Mouse (Mus musculus) embryonic facial prominence, embryonic 13.5 days (tissue): ENCODE results near the gene Enc1. TPM values are rescaled to one million over a fixed set of nuclear protein-coding genes. Genes with fewer than 3 reads are reported as not detected.
"Not testable (repeated sequence)": the region's sequence is repeated elsewhere in the genome, so short reads cannot be mapped to it uniquely, and the experiment has no call there.

Experiments used
- ATAC-seq: fragments of 200-750 bp; cut with Nextera tagmentation; 2 replicates; pipeline ENCODE4 v1.8.0; 2017; ENCODE audit warnings: low read depth; ENCODE audit not compliant: insufficient number of reproducible peaks, insufficient read depth, low FRiP score, low TSS enrichment
- H3K27ac ChIP-seq: fragments of 300-500 bp; sonication (generic); 2 replicates; pipeline ENCODE4 v1.5.1; 2015; ENCODE audit warnings: moderate library complexity, mild to moderate bottlenecking, inconsistent platforms
- H3K27me3 ChIP-seq: fragments of 300-500 bp; sonication (generic); 2 replicates; pipeline ENCODE4 v1.6.1; 2015; ENCODE audit warnings: mild to moderate bottlenecking, inconsistent platforms
- H3K36me3 ChIP-seq: fragments of 300-500 bp; sonication (generic); 2 replicates; pipeline ENCODE4 v1.6.1; 2015; ENCODE audit warnings: mild to moderate bottlenecking, inconsistent platforms
- H3K4me1 ChIP-seq: fragments of 300-500 bp; sonication (generic); 2 replicates; pipeline ENCODE4 v1.6.1; 2015; ENCODE audit warnings: inconsistent platforms
- H3K4me2 ChIP-seq: fragments of 300-500 bp; sonication (generic); 2 replicates; pipeline ENCODE4 v1.6.1; 2015; ENCODE audit warnings: moderate library complexity, mild to moderate bottlenecking, inconsistent platforms
- H3K4me3 ChIP-seq: fragments of 300-500 bp; sonication (generic); 2 replicates; pipeline ENCODE4 v1.5.1; 2015; ENCODE audit warnings: mild to moderate bottlenecking, inconsistent platforms
- H3K9ac ChIP-seq: fragments of 300-500 bp; sonication (generic); 2 replicates; pipeline ENCODE4 v1.6.1; 2015; ENCODE audit warnings: mild to moderate bottlenecking, inconsistent platforms
- H3K9me3 ChIP-seq: fragments of 300-500 bp; sonication (generic); 2 replicates; pipeline ENCODE4 v1.6.1; 2016; ENCODE audit warnings: inconsistent platforms
- WGBS: fragments of 180-500 bp; shearing (Covaris S2); methylation state at CpG from one replicate; pipeline ENCODE4 v1.1.7; 2015; ENCODE audit warnings: mixed read lengths; 5-methylcytosine and 5-hydroxymethylcytosine counted together
- polyA plus RNA-seq: library from polyadenylated mRNA; unstranded; fragments of >200 nt; fragmentation: Nextera tagmentation; extraction: Ambion mirVana; gene quantifications from 2 replicates; pipeline ENCODE4 v1.2.1, GENCODE M21; 2015

The Enc1 gene
- polyA plus RNA-seq, 1 experiment from 2014 or later, result 7.0 TPM

GRCm38 (mm10) chr13:97253418-97253981 lies 12.6 kb downstream of the Enc1 start:
- Histone ChIP-seq H3K4me2 (no peak overlapping the region), H3K9ac (no peak overlapping the region), H3K36me3 (peaks cover 42% of the 10 kb centered on the region), H3K4me3 (no peak overlapping the region), H3K9me3 (no peaks in the 10 kb centered on the region), H3K27me3 (no peaks in the 10 kb centered on the region), H3K4me1 (peaks cover 54% of the 10 kb centered on the region), H3K27ac (no peak overlapping the region)
- ATAC-seq, result no peak
- WGBS, result 78% methylated on average over 6 of the region's 6 CpGs

- H3K9ac ChIP-seq, result no peak overlapping the region
- no peak overlapping the region for H3K4me3 ChIP-seq
- no peaks in the 10 kb centered on the region for H3K9me3 ChIP-seq
- H3K27me3 ChIP-seq, result no peaks in the 10 kb centered on the region
- H3K27ac ChIP-seq, result no peak overlapping the region
- H3K4me2 ChIP-seq, result no peak overlapping the region
- peaks cover 38% of the 10 kb centered on the region for H3K36me3 ChIP-seq
- 87% methylated on average over 5 of the region's 5 CpGs for WGBS
- H3K4me1 ChIP-seq, result peaks cover 49% of the 10 kb centered on the region
- no peak for ATAC-seq
Observed at GRCm38 (mm10) chr13:97253994-97254393, 13.1 kb downstream of the Enc1 start.

GRCm38 (mm10) chr13:97254564-97255164 lies 13.8 kb downstream of the Enc1 start:
- H3K4me1 ChIP-seq, result peaks cover 44% of the 10 kb centered on the region
- no peaks in the 10 kb centered on the region for H3K27me3 ChIP-seq
- no peak overlapping the region for H3K4me2 ChIP-seq
- no peak for ATAC-seq
- H3K36me3 ChIP-seq, result peaks cover 34% of the 10 kb centered on the region
- H3K9me3 ChIP-seq, result no peaks in the 10 kb centered on the region
- H3K27ac ChIP-seq, result no peak overlapping the region
- H3K4me3 ChIP-seq, result no peak overlapping the region
- 83% methylated on average over 10 of the region's 10 CpGs for WGBS
- no peak overlapping the region for H3K9ac ChIP-seq

DNA sequence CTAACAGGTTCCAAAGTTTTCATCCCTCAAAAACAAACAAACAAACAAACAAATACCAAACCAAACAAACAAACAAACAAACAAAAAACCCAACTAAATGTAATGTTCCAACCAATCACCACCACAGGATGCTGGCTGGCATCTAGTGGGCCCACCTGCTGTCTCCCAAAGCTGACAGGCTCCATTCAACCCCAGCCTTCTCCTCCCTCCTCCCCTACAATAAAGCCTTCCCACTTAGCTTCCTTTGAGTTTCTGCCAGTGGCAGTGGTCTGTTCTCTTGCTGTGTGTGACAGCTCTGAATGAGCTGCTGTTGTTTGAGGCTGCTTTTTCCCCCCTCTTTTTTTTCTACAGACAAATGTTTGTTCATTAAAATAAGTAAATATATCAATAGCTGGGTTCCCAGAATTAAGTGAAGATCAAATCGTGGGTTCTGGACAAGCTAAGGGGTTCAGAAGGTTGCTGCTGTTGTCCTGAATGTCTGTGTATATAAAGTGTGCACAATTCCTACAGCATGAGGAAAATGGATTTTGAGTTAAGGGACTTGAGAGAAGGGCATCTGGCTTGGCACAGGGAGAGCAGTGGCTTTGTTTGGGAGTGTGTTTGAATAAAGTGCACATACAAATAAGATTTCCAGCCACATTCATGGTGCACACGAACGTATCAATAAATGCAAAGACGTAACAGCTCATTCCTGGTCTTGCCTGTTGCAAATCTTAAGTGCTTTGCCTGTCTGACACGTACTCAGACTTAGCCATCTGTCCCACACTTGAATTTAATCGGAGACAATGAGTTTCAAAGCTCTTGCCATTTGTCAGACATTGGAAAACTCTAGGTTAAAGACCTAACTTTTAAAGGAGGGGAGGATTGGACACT lies 15.3 kb downstream of the Enc1 start:
- Histone ChIP-seq H3K4me2 (no peak overlapping the region), H3K4me3 (no peak overlapping the region), H3K4me1 (peaks cover 42% of the 10 kb centered on the region), H3K36me3 (peaks cover 20% of the 10 kb centered on the region), H3K9me3 (no peaks in the 10 kb centered on the region), H3K27ac (peak overlapping the region; percentile 17; the same call in 1 of the 2 replicates), H3K27me3 (no peaks in the 10 kb centered on the region), H3K9ac (no peak overlapping the region)
- 61% methylated on average over 6 of the region's 6 CpGs for WGBS
- no peak for ATAC-seq

GRCm38 (mm10) chr13:97256849-97257379 lies 16.0 kb downstream of the Enc1 start:
- WGBS, result 54% methylated on average over 12 of the region's 12 CpGs
- no peaks in the 10 kb centered on the region for H3K27me3 ChIP-seq
- H3K9me3 ChIP-seq, result no peaks in the 10 kb centered on the region
- no peak overlapping the region for H3K9ac ChIP-seq
- no peak for ATAC-seq
- H3K36me3 ChIP-seq, result peaks cover 15% of the 10 kb centered on the region
- H3K4me2 ChIP-seq, result no peak overlapping the region
- H3K4me1 ChIP-seq, result peaks cover 35% of the 10 kb centered on the region
- H3K4me3 ChIP-seq, result no peak overlapping the region
- H3K27ac ChIP-seq, result peak overlapping the region; percentile 17; the same call in 1 of the 2 replicates

GRCm38 (mm10) chr13:97259271-97259670 lies 18.4 kb downstream of the Enc1 start:
- no peak overlapping the region for H3K27ac ChIP-seq

DNA sequence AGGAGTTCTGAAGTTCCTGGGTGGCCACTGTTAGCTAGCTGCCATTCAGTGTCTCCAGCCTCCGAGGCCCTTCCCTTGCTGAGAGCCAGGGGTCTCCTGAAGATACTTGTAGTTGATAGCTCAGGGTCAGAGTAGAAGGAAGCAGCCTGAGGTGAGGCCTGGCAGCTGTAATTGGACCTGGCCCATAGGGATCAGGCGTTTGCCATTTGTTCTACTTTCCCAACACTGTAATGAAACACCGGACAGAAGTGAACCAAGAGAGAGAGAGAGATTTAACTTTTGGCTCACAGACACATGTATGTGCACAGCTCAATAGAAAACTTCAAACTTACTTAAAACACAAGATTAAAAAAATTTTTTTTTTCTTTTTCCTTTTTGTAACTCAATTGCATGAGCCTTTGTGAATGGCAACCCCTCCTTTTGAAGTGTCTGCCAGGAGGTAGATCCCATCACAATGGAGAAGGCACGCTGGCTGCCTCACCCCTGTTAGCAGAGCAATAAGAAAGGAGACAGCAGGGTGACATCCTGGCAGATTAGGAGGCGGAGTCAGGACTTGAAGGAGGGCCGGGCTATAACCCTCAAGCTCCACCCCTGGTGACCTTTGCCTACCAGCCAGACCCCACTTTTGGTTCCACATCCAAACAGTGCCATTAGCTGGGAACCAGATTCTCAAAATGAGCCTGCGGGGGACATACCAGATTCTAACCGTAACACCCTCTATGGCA lies 19.7 kb downstream of the Enc1 start:
- H3K9ac ChIP-seq, result no peak overlapping the region
- 37% methylated on average over 8 of the region's 8 CpGs for WGBS
- H3K36me3 ChIP-seq, result no peaks in the 10 kb centered on the region
- ATAC-seq, result no peak
- no peak overlapping the region for H3K4me2 ChIP-seq
- no peak overlapping the region for H3K4me3 ChIP-seq
- H3K27me3 ChIP-seq, result no peaks in the 10 kb centered on the region
- H3K9me3 ChIP-seq, result no peaks in the 10 kb centered on the region
- no peak overlapping the region for H3K27ac ChIP-seq
- peaks cover 29% of the 10 kb centered on the region for H3K4me1 ChIP-seq

More at GRCm38 (mm10) chr13:97259271-97259670, 18.4 kb downstream of the Enc1 start:
- Histone ChIP-seq H3K4me2 (no peak overlapping the region), H3K4me3 (no peak overlapping the region), H3K27me3 (no peaks in the 10 kb centered on the region), H3K9ac (no peak overlapping the region), H3K4me1 (peaks cover 29% of the 10 kb centered on the region), H3K36me3 (no peaks in the 10 kb centered on the region), H3K9me3 (no peaks in the 10 kb centered on the region)
- WGBS, result 77% methylated on average over 16 of the region's 16 CpGs
- no peak for ATAC-seq

DNA sequence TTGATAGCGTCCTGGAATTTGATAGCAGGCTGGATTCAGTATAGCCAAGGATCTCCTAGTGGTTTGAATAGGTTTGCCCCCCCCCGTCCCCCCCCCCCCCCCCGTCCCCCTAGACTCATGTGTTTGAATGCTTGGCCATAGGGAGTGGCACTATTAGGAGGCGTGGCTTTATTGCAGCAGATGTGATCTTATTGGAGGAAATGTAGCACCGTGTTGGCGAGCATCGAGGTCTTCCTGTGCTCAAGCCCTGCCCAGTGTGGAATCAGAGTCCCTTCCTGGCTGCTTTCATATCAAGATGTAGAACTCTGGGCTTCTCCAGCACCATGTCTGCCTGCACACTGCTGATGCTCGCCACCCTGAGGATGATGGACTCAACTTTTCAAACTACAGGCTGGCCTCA lies 20.6 kb downstream of the Enc1 start:
- Histone ChIP-seq H3K9me3 (no peaks in the 10 kb centered on the region), H3K4me1 (peaks cover 22% of the 10 kb centered on the region), H3K27ac (no peak overlapping the region), H3K4me3 (no peak overlapping the region), H3K4me2 (no peak overlapping the region), H3K36me3 (no peaks in the 10 kb centered on the region), H3K9ac (no peak overlapping the region), H3K27me3 (no peaks in the 10 kb centered on the region)
- 42% methylated on average over 8 of the region's 8 CpGs for WGBS
- no peak for ATAC-seq

DNA sequence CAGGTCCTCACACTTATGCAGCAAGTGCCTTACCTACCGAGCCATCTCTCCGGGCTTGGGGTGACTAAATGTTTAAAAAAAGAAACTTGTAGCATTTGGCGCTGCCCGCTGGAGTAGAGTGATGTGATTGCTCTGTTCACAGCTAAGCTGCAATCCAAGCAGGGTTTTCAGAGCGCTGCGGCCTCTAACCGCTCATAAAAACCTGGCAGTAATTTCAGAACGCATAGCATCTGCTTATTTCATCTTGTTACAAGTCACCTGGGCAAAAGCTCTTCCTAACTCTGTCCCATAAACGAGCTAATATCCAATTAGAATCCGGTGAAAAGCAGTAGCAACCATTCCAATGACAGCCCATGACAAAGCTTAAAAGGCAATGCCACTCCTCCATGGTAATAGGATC lies 21.8 kb downstream of the Enc1 start:
- WGBS, result 78% methylated on average over 10 of the region's 10 CpGs
- H3K27me3 ChIP-seq, result no peaks in the 10 kb centered on the region
- H3K36me3 ChIP-seq, result no peaks in the 10 kb centered on the region
- H3K4me1 ChIP-seq, result peaks cover 15% of the 10 kb centered on the region
- no peak for ATAC-seq
- H3K27ac ChIP-seq, result no peak overlapping the region
- H3K9me3 ChIP-seq, result no peaks in the 10 kb centered on the region
- H3K9ac ChIP-seq, result no peak overlapping the region
- no peak overlapping the region for H3K4me2 ChIP-seq
- no peak overlapping the region for H3K4me3 ChIP-seq

DNA sequence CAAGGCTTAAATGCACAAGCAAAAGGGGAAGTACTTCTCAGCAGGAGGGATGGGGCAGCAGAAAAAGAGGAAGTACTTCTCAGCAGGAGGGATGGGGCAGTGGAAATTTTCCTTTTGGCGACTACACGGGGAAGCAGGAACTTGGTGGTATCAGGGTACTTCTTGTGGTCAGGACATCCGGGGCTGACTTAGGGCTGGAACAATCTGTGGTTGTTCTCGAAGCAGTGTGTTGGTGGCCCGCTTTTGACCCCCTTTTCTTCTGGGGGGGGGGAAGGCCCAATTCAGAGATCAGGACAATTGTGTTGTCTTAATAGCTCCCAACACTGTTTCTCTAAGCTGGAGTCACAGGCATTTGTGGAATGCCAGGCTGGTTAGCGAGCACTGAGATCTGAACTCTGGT lies 24.6 kb downstream of the Enc1 start:
- not testable (repeated sequence) for H3K36me3 ChIP-seq, H3K27ac ChIP-seq, H3K4me1 ChIP-seq, H3K9ac ChIP-seq, H3K4me2 ChIP-seq, H3K27me3 ChIP-seq, H3K9me3 ChIP-seq, H3K4me3 ChIP-seq, ATAC-seq
- WGBS, result 89% methylated on average over 6 of the region's 6 CpGs

DNA sequence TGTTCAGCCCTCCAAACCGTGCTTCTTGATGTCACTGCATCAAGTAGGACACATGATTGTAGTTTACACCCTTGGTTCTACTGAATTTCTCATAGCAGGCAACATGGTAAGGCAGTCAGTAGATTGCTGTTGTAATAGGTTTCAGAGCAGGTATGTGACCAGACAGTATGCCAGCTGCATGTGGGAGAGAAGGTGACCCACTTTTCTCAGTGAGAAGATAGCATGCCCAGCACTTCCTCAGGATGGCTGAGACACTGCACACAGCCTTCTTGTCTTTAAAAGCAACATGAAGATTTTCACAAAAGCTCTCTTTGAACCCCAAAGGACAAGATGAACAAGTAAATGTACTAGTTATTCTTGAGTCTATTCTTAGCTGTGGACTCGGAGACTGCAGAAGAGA lies 29.8 kb downstream of the Enc1 start:
- Histone ChIP-seq H3K27ac (no peak overlapping the region), H3K9ac (no peak overlapping the region), H3K4me2 (no peak overlapping the region), H3K27me3 (no peaks in the 10 kb centered on the region), H3K9me3 (no peaks in the 10 kb centered on the region), H3K36me3 (no peaks in the 10 kb centered on the region), H3K4me3 (no peak overlapping the region), H3K4me1 (peaks cover 2% of the 10 kb centered on the region)
- WGBS, result 81% methylated on average over 2 of the region's 2 CpGs
- ATAC-seq, result no peak
